Mouse (Mus musculus): ENCODE data around the gene Cenpf. TPM values are rescaled to one million over a fixed set of nuclear protein-coding genes. Genes with fewer than 3 reads are reported as not detected.
A peak's percentile ranks its signal among the peaks of the same experiment; 100 is the strongest.

The Cenpf gene
- polyA plus RNA-seq, 1 experiment from 2014 or later = 71.2 TPM

- no peaks in the 10 kb centered on the region for H3K36me3 ChIP-seq
- H3K27me3 ChIP-seq = no peaks in the 10 kb centered on the region
- peaks cover 4% of the 10 kb centered on the region; the same call in 1 of the 2 replicates for H3K4me1 ChIP-seq (replicated peaks)
- no peak overlapping the region for H3K9ac ChIP-seq
- no peak for ATAC-seq (replicated peaks; ENCODE audit: insufficient number of reproducible peaks, insufficient read depth, low FRiP score, low read depth)
- H3K4me3 ChIP-seq = no peak overlapping the region
- H3K4me2 ChIP-seq = no peak overlapping the region
- WGBS = 46% methylated on average over 19 of the region's 19 CpGs
- no peaks in the 10 kb centered on the region for H3K9me3 ChIP-seq (replicated peaks)
- no peak overlapping the region for H3K27ac ChIP-seq
Measured at GRCm38 (mm10) chr1:189715915-189716797, 28.3 kb upstream of the Cenpf start.

- Histone ChIP-seq H3K4me1 (replicated peaks) (no peaks in the 10 kb centered on the region), H3K27me3 (no peaks in the 10 kb centered on the region), H3K4me2 (no peak overlapping the region), H3K4me3 (no peak overlapping the region), H3K27ac (no peak overlapping the region), H3K36me3 (no peaks in the 10 kb centered on the region), H3K9me3 (replicated peaks) (no peaks in the 10 kb centered on the region), H3K9ac (no peak overlapping the region)
- WGBS = 61% methylated on average over 8 of the region's 8 CpGs
- ATAC-seq (replicated peaks; ENCODE audit: insufficient number of reproducible peaks, insufficient read depth, low FRiP score, low read depth) = no peak
Measured at GRCm38 (mm10) chr1:189709001-189709400, 21.1 kb upstream of the Cenpf start.

GRCm38 (mm10) chr1:189707419-189707818 is 19.5 kb upstream of the Cenpf start:
- Histone ChIP-seq H3K4me3 (no peak overlapping the region), H3K27ac (no peak overlapping the region), H3K9ac (no peak overlapping the region), H3K4me2 (no peak overlapping the region), H3K4me1 (replicated peaks) (no peaks in the 10 kb centered on the region), H3K36me3 (no peaks in the 10 kb centered on the region), H3K27me3 (no peaks in the 10 kb centered on the region), H3K9me3 (replicated peaks) (no peaks in the 10 kb centered on the region)
- 53% methylated on average over 5 of the region's 5 CpGs for WGBS
- no peak for ATAC-seq (replicated peaks; ENCODE audit: insufficient number of reproducible peaks, insufficient read depth, low FRiP score, low read depth)

GRCm38 (mm10) chr1:189707014-189707413 is 19.1 kb upstream of the Cenpf start:
- H3K9ac ChIP-seq = no peak overlapping the region
- H3K9me3 ChIP-seq (replicated peaks) = no peaks in the 10 kb centered on the region
- no peak overlapping the region for H3K4me2 ChIP-seq
- no peak for ATAC-seq (replicated peaks; ENCODE audit: insufficient number of reproducible peaks, insufficient read depth, low FRiP score, low read depth)
- H3K4me3 ChIP-seq = no peak overlapping the region
- no peaks in the 10 kb centered on the region for H3K4me1 ChIP-seq (replicated peaks)
- H3K27me3 ChIP-seq = no peaks in the 10 kb centered on the region
- H3K36me3 ChIP-seq = no peaks in the 10 kb centered on the region
- no peak overlapping the region for H3K27ac ChIP-seq

- WGBS = 68% methylated on average over 12 of the region's 12 CpGs
Measured at GRCm38 (mm10) chr1:189706040-189706645, 18.3 kb upstream of the Cenpf start.

GRCm38 (mm10) chr1:189703591-189703990 is 15.7 kb upstream of the Cenpf start:
- 73% methylated on average over 7 of the region's 7 CpGs for WGBS
- H3K36me3 ChIP-seq = no peaks in the 10 kb centered on the region

More at GRCm38 (mm10) chr1:189706040-189706645, 18.3 kb upstream of the Cenpf start:
- Histone ChIP-seq H3K36me3 (no peaks in the 10 kb centered on the region), H3K27me3 (no peaks in the 10 kb centered on the region), H3K4me3 (no peak overlapping the region), H3K9ac (no peak overlapping the region), H3K9me3 (replicated peaks) (no peaks in the 10 kb centered on the region), H3K27ac (no peak overlapping the region), H3K4me1 (replicated peaks) (no peaks in the 10 kb centered on the region), H3K4me2 (no peak overlapping the region)
- no peak for ATAC-seq (replicated peaks; ENCODE audit: insufficient number of reproducible peaks, insufficient read depth, low FRiP score, low read depth)

GRCm38 (mm10) chr1:189703156-189703555 is 15.3 kb upstream of the Cenpf start:
- H3K9ac ChIP-seq = no peak overlapping the region
- no peaks in the 10 kb centered on the region for H3K9me3 ChIP-seq (replicated peaks)
- WGBS = 57% methylated on average over 7 of the region's 7 CpGs
- H3K4me1 ChIP-seq (replicated peaks) = peaks cover 4% of the 10 kb centered on the region
- H3K27me3 ChIP-seq = no peaks in the 10 kb centered on the region
- H3K4me2 ChIP-seq = no peak overlapping the region
- no peak overlapping the region for H3K27ac ChIP-seq
- no peak for ATAC-seq (replicated peaks; ENCODE audit: insufficient number of reproducible peaks, insufficient read depth, low FRiP score, low read depth)
- no peak overlapping the region for H3K4me3 ChIP-seq
- no peaks in the 10 kb centered on the region for H3K36me3 ChIP-seq

More at GRCm38 (mm10) chr1:189703591-189703990, 15.7 kb upstream of the Cenpf start:
- Histone ChIP-seq H3K4me3 (no peak overlapping the region), H3K27me3 (no peaks in the 10 kb centered on the region), H3K9ac (no peak overlapping the region), H3K27ac (no peak overlapping the region), H3K9me3 (replicated peaks) (no peaks in the 10 kb centered on the region), H3K4me2 (no peak overlapping the region), H3K4me1 (replicated peaks) (peaks cover under 1% of the 10 kb centered on the region; the same call in 1 of the 2 replicates)
- ATAC-seq (replicated peaks; ENCODE audit: insufficient number of reproducible peaks, insufficient read depth, low FRiP score, low read depth) = no peak

- peaks cover 10% of the 10 kb centered on the region for H3K4me1 ChIP-seq (replicated peaks)
- H3K36me3 ChIP-seq = no peaks in the 10 kb centered on the region
- under 1% methylated on average over 6 of the region's 6 CpGs for WGBS
- H3K4me3 ChIP-seq = no peak overlapping the region
- no peak for ATAC-seq (replicated peaks; ENCODE audit: insufficient number of reproducible peaks, insufficient read depth, low FRiP score, low read depth)
- H3K27me3 ChIP-seq = no peaks in the 10 kb centered on the region
- H3K4me2 ChIP-seq = no peak overlapping the region
- H3K9me3 ChIP-seq (replicated peaks) = no peaks in the 10 kb centered on the region
- H3K9ac ChIP-seq = no peak overlapping the region
- H3K27ac ChIP-seq = no peak overlapping the region
Measured at GRCm38 (mm10) chr1:189700990-189701389, 13.1 kb upstream of the Cenpf start.

GRCm38 (mm10) chr1:189700186-189700585 is 12.3 kb upstream of the Cenpf start:
- Histone ChIP-seq H3K4me1 (replicated peaks) (peaks cover 14% of the 10 kb centered on the region), H3K9me3 (replicated peaks) (no peaks in the 10 kb centered on the region), H3K4me3 (no peak overlapping the region), H3K27ac (no peak overlapping the region), H3K27me3 (no peaks in the 10 kb centered on the region), H3K9ac (no peak overlapping the region), H3K36me3 (no peaks in the 10 kb centered on the region), H3K4me2 (no peak overlapping the region)
- WGBS = 63% methylated on average over 6 of the region's 6 CpGs
- no peak for ATAC-seq (replicated peaks; ENCODE audit: insufficient number of reproducible peaks, insufficient read depth, low FRiP score, low read depth)

GRCm38 (mm10) chr1:189698416-189698815 is 10.5 kb upstream of the Cenpf start:
- H3K27ac ChIP-seq = peak overlapping the region; percentile 84
- ATAC-seq (replicated peaks; ENCODE audit: insufficient number of reproducible peaks, insufficient read depth, low FRiP score, low read depth) = peak; percentile 92

GRCm38 (mm10) chr1:189695321-189695720 is 7.4 kb upstream of the Cenpf start:
- H3K4me1 ChIP-seq (replicated peaks) = peaks cover 17% of the 10 kb centered on the region
- H3K27me3 ChIP-seq = no peaks in the 10 kb centered on the region
- no peak overlapping the region for H3K4me2 ChIP-seq
- peak overlapping the region; percentile 33; the same call in 1 of the 2 replicates for H3K27ac ChIP-seq
- no peak overlapping the region for H3K9ac ChIP-seq
- no peak overlapping the region for H3K4me3 ChIP-seq
- H3K9me3 ChIP-seq (replicated peaks) = no peaks in the 10 kb centered on the region; the same call in 1 of the 2 replicates
- H3K36me3 ChIP-seq = no peaks in the 10 kb centered on the region
- 0 out of 2 replicates have a peak, but pooled peaks have one; percentile 44 for ATAC-seq (replicated peaks; ENCODE audit: insufficient number of reproducible peaks, insufficient read depth, low FRiP score, low read depth)

More at GRCm38 (mm10) chr1:189698416-189698815, 10.5 kb upstream of the Cenpf start:
- Histone ChIP-seq H3K4me2 (peak overlapping the region; percentile 37), H3K9me3 (replicated peaks) (no peaks in the 10 kb centered on the region; the same call in 1 of the 2 replicates), H3K4me1 (replicated peaks) (peaks cover 17% of the 10 kb centered on the region), H3K9ac (no peak overlapping the region), H3K4me3 (no peak overlapping the region), H3K36me3 (no peaks in the 10 kb centered on the region), H3K27me3 (no peaks in the 10 kb centered on the region)
- WGBS = 31% methylated on average over 4 of the region's 4 CpGs

All from heart, embryonic 15.5 days (tissue).